In the genomic region with DNA sequence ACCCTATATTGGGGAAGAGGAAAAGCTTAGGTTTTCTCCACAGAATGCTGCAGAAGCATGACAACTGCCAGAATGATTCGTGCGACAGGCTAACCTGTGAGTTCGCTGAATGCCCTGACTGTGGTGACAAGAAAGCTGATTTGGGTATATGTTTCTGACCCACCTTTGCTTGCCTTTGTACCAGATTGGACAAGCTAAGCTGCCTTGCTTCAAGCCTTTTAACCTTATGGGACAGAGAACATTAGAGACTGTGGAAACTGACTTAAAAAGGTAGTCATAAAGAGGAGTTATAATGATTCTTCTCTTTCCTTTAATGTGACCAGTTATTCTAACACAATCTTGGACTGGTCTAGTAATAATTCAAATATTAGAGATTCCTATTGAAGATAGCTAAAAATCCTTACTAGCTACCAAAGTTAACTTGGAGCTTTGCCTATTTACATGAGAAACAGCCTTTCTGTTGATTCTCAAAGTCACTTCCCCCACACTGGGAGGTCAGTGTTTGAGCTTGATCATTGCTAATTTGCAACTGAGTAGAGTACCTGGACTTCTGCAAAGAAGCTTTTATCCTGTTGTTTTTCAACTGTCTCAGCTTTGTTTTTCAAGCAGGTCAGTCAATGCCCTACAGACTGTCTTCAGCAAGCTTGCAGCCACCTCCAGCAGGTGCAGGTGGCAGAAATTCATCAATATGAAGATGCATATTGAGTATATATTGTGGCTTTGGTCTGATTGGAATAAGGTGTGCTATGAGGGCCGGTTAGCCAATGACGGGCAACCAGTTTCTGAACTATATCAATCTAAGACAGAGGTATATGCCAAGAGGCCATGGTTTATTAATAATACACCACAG, we compare ENCODE assay signal across 32 mouse cellular contexts. TPM values are rescaled to one million over a fixed set of nuclear protein-coding genes. Genes with fewer than 3 reads are reported as not detected.
DNase-seq lines count a peak whose midpoint lies in the region; ATAC-seq and TF ChIP-seq lines count a peak whose summit lies in the region.
"Had no signal": no experiment of that assay in that cellular context is flagged by ENCODE, and none has a peak within 500 bp of the region (broad histone marks: within the 10 kb centered on the region; RNA-seq: fewer than 3 reads in every experiment).

No protein-coding gene starts in this region.

- DNase-seq in hindbrain, embryonic 14.5 days (ENCODE audit: low spot score): peak; percentile 17
- DNase-seq in ES-E14 (ENCODE audit: low read depth, low spot score): peak; percentile 77
- peak; percentile 94 for DNase-seq in ZHBTc4 (ENCODE audit: low read depth, low spot score)
- DNase-seq in left cerebral cortex, adult 9 months (ENCODE audit: low spot score in 2 of 2): no peak
- no peak for DNase-seq in lung, postnatal 0 days (ENCODE audit: low spot score)
- DNase-seq: adrenal gland, adult 2 months; adrenal gland, postnatal 10 days; adrenal gland, postnatal 25 days; B cell, adult 2 months; cerebellum, adult 11 months; cerebellum, adult 18-20 months; cerebellum, adult 8-10 months; cerebellum, adult 9-11 months; cerebellum, postnatal 14 days; cerebellum, postnatal 36 days; embryo, embryonic 11 days had no signal

- whole genome bisulfite sequencing in hindbrain, embryonic 14.5 days: 68% methylated on average over 5 of the region's 5 CpGs
- 55% methylated on average over 5 of the region's 5 CpGs for WGBS in hindbrain, embryonic 13.5 days
- WGBS in lung, postnatal 0 days: 77% methylated on average over 5 of the region's 5 CpGs

- in situ Hi-C loops in ES-E14 (cut with MboI; ENCODE audit: low sequenced_read_pairs in 2 of 2, unreplicated experiment in 2 of 2): no loop called here

- H3K9me3 ChIP-seq in hindbrain, embryonic 14.5 days (ENCODE audit: control insufficient read depth, low read length): no peaks in the 10 kb centered on the region
- H3K9me3 ChIP-seq in hindbrain, embryonic 13.5 days: no peaks in the 10 kb centered on the region
- H3K9me3 ChIP-seq in ES-E14 (ENCODE audit: control insufficient read depth, insufficient read depth, low read depth, low read length): no peaks in the 10 kb centered on the region; the same call in 1 of the 2 replicates
- H3K9me3 ChIP-seq in lung, postnatal 0 days (ENCODE audit: low read length): no peaks in the 10 kb centered on the region
- H3K9me3 ChIP-seq: embryonic facial prominence, embryonic 13.5 days; embryonic facial prominence, embryonic 15.5 days; forebrain, embryonic 10.5 days; forebrain, embryonic 12.5 days had no signal

- no peaks in the 10 kb centered on the region for H3K36me3 ChIP-seq in hindbrain, embryonic 14.5 days (replicated peaks; ENCODE audit: control insufficient read depth, insufficient read depth)
- H3K36me3 ChIP-seq in hindbrain, embryonic 13.5 days: no peaks in the 10 kb centered on the region
- peaks cover 5% of the 10 kb centered on the region; the same call in 1 of the 2 replicates for H3K36me3 ChIP-seq in ES-E14 (ENCODE audit: control insufficient read depth, insufficient read depth, low read length, poor library complexity, severe bottlenecking)
- H3K36me3 ChIP-seq in lung, postnatal 0 days (ENCODE audit: insufficient read depth, low read length): no peaks in the 10 kb centered on the region
- H3K36me3 ChIP-seq: embryonic facial prominence, embryonic 13.5 days; embryonic facial prominence, embryonic 15.5 days; forebrain, embryonic 10.5 days; forebrain, embryonic 12.5 days had no signal

- H3K9ac ChIP-seq in hindbrain, embryonic 14.5 days: no peak overlapping the region
- H3K9ac ChIP-seq in hindbrain, embryonic 13.5 days: no peak overlapping the region
- H3K9ac ChIP-seq in ES-E14 (ENCODE audit: insufficient read depth, low read depth, low read length, poor library complexity, severe bottlenecking): no peak overlapping the region
- H3K9ac ChIP-seq in lung, postnatal 0 days (replicated peaks; ENCODE audit: low read depth): no peak overlapping the region
- H3K9ac ChIP-seq: embryonic facial prominence, embryonic 13.5 days; embryonic facial prominence, embryonic 15.5 days; forebrain, embryonic 12.5 days had no signal

- no peak for ATAC-seq in hindbrain, embryonic 14.5 days (ENCODE audit: low FRiP score)
- ATAC-seq in hindbrain, embryonic 13.5 days (ENCODE audit: low FRiP score): no peak
- no peak for ATAC-seq in lung, postnatal 0 days
- ATAC-seq: CD4-positive, CD25-positive, alpha-beta regulatory T cell, adult 4 months; forebrain, embryonic 14.5 days; forebrain, embryonic 16.5 days had no signal

- H3K4me3 ChIP-seq in hindbrain, embryonic 14.5 days (replicated peaks; ENCODE audit: low read length): no peak overlapping the region
- H3K4me3 ChIP-seq in hindbrain, embryonic 13.5 days: no peak overlapping the region
- H3K4me3 ChIP-seq in ES-E14 (ENCODE audit: insufficient read depth in 1 of 2, low read depth in 1 of 2, low read length in 2 of 2, poor library complexity in 1 of 2, severe bottlenecking in 1 of 2): no peak overlapping the region
- no peak overlapping the region for H3K4me3 ChIP-seq in lung, postnatal 0 days (ENCODE audit: low read depth, low read length)
- H3K4me3 ChIP-seq: embryonic facial prominence, embryonic 13.5 days; embryonic facial prominence, embryonic 15.5 days; erythroblast, embryonic 14.5 days; forebrain, embryonic 10.5 days; forebrain, embryonic 12.5 days had no signal

- no peak overlapping the region for H3K27ac ChIP-seq in hindbrain, embryonic 14.5 days
- no peak overlapping the region for H3K27ac ChIP-seq in hindbrain, embryonic 13.5 days
- H3K27ac ChIP-seq in ES-E14 (ENCODE audit: insufficient read depth, low read depth, low read length, poor library complexity, severe bottlenecking): peak overlapping the region; percentile 97
- H3K27ac ChIP-seq in lung, postnatal 0 days (ENCODE audit: low read length): no peak overlapping the region
- H3K27ac ChIP-seq: embryonic facial prominence, embryonic 13.5 days; embryonic facial prominence, embryonic 15.5 days; forebrain, embryonic 10.5 days; forebrain, embryonic 12.5 days had no signal

- H3K4me1 ChIP-seq in hindbrain, embryonic 14.5 days (replicated peaks; ENCODE audit: control insufficient read depth, insufficient read depth, low read length): no peaks in the 10 kb centered on the region
- no peaks in the 10 kb centered on the region for H3K4me1 ChIP-seq in hindbrain, embryonic 13.5 days (replicated peaks)
- peaks cover 2 to 5% of the 10 kb centered on the region in 2 experiments; a peak in 3 of 4 replicates for H3K4me1 ChIP-seq in ES-E14 (ENCODE audit: control insufficient read depth in 2 of 2, insufficient read depth in 2 of 2, low read length in 2 of 2, poor library complexity in 1 of 2)
- no peaks in the 10 kb centered on the region for H3K4me1 ChIP-seq in lung, postnatal 0 days (ENCODE audit: insufficient read depth, low read depth, low read length)
- H3K4me1 ChIP-seq: embryonic facial prominence, embryonic 13.5 days; embryonic facial prominence, embryonic 15.5 days; forebrain, embryonic 10.5 days; forebrain, embryonic 12.5 days had no signal

- H3K4me2 ChIP-seq in hindbrain, embryonic 14.5 days (replicated peaks): no peak overlapping the region
- no peak overlapping the region for H3K4me2 ChIP-seq in hindbrain, embryonic 13.5 days
- H3K4me2 ChIP-seq in lung, postnatal 0 days (replicated peaks; ENCODE audit: low read depth, low read length): no peak overlapping the region
- H3K4me2 ChIP-seq: embryonic facial prominence, embryonic 13.5 days; embryonic facial prominence, embryonic 15.5 days; forebrain, embryonic 12.5 days had no signal

- TF ChIP-seq CTCF in lung, postnatal 0 days (IDR thresholded peaks at IDR 0.05): no peak

- TF ChIP-seq EP300 in lung, postnatal 0 days (IDR thresholded peaks at IDR 0.05): no peak

- H3K27me3 ChIP-seq in hindbrain, embryonic 14.5 days (ENCODE audit: control insufficient read depth, insufficient read depth, low read length): no peaks in the 10 kb centered on the region
- no peaks in the 10 kb centered on the region for H3K27me3 ChIP-seq in hindbrain, embryonic 13.5 days
- no peaks in the 10 kb centered on the region for H3K27me3 ChIP-seq in lung, postnatal 0 days (replicated peaks; ENCODE audit: insufficient read depth, low read length)
- H3K27me3 ChIP-seq: CH12.LX; embryonic facial prominence, embryonic 13.5 days; embryonic facial prominence, embryonic 15.5 days; forebrain, embryonic 12.5 days had no signal

TF ChIP-seq in ES-E14, 5 proteins besides CTCF, POLR2A, EP300 and RAD21:
- TF ChIP-seq CHD2 (IDR thresholded peaks at IDR 0.05; ENCODE audit: low read depth, low read length) (0 out of 2 replicates have a peak, but pooled peaks have one; percentile 63), ZNF384 (IDR thresholded peaks at IDR 0.05; ENCODE audit: low read depth, low read length) (no peak), MAFK (IDR thresholded peaks at IDR 0.05; ENCODE audit: insufficient read depth, low read depth, low read length) (0 out of 2 replicates have a peak, but pooled peaks have one; percentile 3), HCFC1 (IDR thresholded peaks at IDR 0.05; ENCODE audit: borderline replicate concordance, insufficient read depth, low read length) (no peak), ZC3H11A (IDR thresholded peaks at IDR 0.05; ENCODE audit: borderline replicate concordance, low read depth, low read length) (no peak)

RNA-seq across cellular contexts. Expression of gene Vmn1r1, which starts 17.4 kb away (rescaled TPM):
- not detected in 2 replicates for polyA plus RNA-seq in hindbrain, embryonic 14.5 days (2014; fragmentation: Nextera tagmentation; extraction: Ambion mirVana)
- not detected in 2 replicates for polyA plus RNA-seq in hindbrain, embryonic 13.5 days (2015; fragmentation: Nextera tagmentation; extraction: Ambion mirVana)
- total RNA-seq in ES-E14 (2012; rRNA removed): 0.04 TPM in 1 of 2 replicates, not detected in the other
- not detected in 2 replicates for polyA plus RNA-seq in lung, postnatal 0 days (2015; fragmentation: Nextera tagmentation; extraction: Ambion mirVana)
- total RNA-seq: adrenal gland, adult 2 months; adrenal gland, postnatal 10 days; adrenal gland, postnatal 25 days; adrenal gland, postnatal 4 days; CH12.LX; common myeloid progenitor, adult 5-6 weeks; MEL had no signal
- polyA plus RNA-seq: adrenal gland, adult 2 months; brain, embryonic 14.5 days; embryonic facial prominence, embryonic 11.5 days; embryonic facial prominence, embryonic 13.5 days; embryonic facial prominence, embryonic 15.5 days; erythroblast, embryonic 14.5 days; forebrain, embryonic 10.5 days; forebrain, embryonic 12.5 days; forebrain, embryonic 14.5 days; forebrain, embryonic 16.5 days; frontal cortex, adult 2 months had no signal

RNA-seq across cellular contexts. Expression of gene Srp9, which starts 57.1 kb away (rescaled TPM):
- 139 and 142 TPM in 2 replicates for polyA plus RNA-seq in hindbrain, embryonic 14.5 days (2014; fragmentation: Nextera tagmentation; extraction: Ambion mirVana)
- polyA plus RNA-seq in hindbrain, embryonic 13.5 days (2015; fragmentation: Nextera tagmentation; extraction: Ambion mirVana): 140 and 146 TPM in 2 replicates
- total RNA-seq in ES-E14 (2012; rRNA removed): 51.3 and 86.7 TPM in 2 replicates
- 146 and 148 TPM in 2 replicates for polyA plus RNA-seq in lung, postnatal 0 days (2015; fragmentation: Nextera tagmentation; extraction: Ambion mirVana)

Comparison
In these comparisons a context has a peak if more than half of its experiments do, and no peak if none do; other contexts are left out.
1. DNase-seq: peak in hindbrain, embryonic 14.5 days (single experiment), ES-E14 (single experiment) and ZHBTc4 (single experiment); none in left cerebral cortex, adult 9 months (0 of 2) and lung, postnatal 0 days (single experiment).